Comparison of ENCODE assay signal across 7 mouse cellular contexts in genomic region chr10:23350011-23350911, GRCm38 (mm10). TPM values are rescaled to one million over a fixed set of nuclear protein-coding genes. Genes with fewer than 3 reads are reported as not detected.
DNase-seq lines count a peak whose midpoint lies in the region; ATAC-seq and TF ChIP-seq lines count a peak whose summit lies in the region.

Eya4 (minus strand) TSS chr10:23350786.

- H3K9ac ChIP-seq in embryonic facial prominence, embryonic 14.5 days (ENCODE audit: low read depth, low read length) = peak within 1 kb of the TSS; percentile 81
- peak within 1 kb of the TSS; percentile 62 for H3K9ac ChIP-seq in midbrain, embryonic 13.5 days (replicated peaks)

- H3K27me3 ChIP-seq in C2C12 (ENCODE audit: control insufficient read depth, insufficient read depth, insufficient read length) = no peaks in the 10 kb centered on the region
- 0 out of 2 replicates have a peak, but pooled peaks cover 4% of the 10 kb centered on the region for H3K27me3 ChIP-seq in embryonic facial prominence, embryonic 14.5 days (replicated peaks; ENCODE audit: control insufficient read depth, insufficient read depth, low read length)
- H3K27me3 ChIP-seq in midbrain, embryonic 13.5 days = peaks cover 45% of the 10 kb centered on the region

- intact Hi-C loops in heart, postnatal 10 days (cut with DNase I) = no loop called here
- intact Hi-C loops in left cerebral cortex, adult 2 months (cut with DNase I) = loop anchor here (1.0 kb wide), 1 partner anchor 259 kb away; no protein-coding TSS in a partner anchor

- peak within 1 kb of the TSS; percentile 89 for H3K27ac ChIP-seq in embryonic facial prominence, embryonic 14.5 days (replicated peaks; ENCODE audit: low read depth, low read length)
- H3K27ac ChIP-seq in left cerebral cortex, adult 2 months = no peak within 1 kb of the TSS
- H3K27ac ChIP-seq in midbrain, embryonic 13.5 days = no peak within 1 kb of the TSS

- WGBS in embryonic facial prominence, embryonic 14.5 days = 4% methylated on average over 33 of the region's 79 CpGs
- WGBS in midbrain, embryonic 13.5 days = under 1% methylated on average over 72 of the region's 79 CpGs

- H3ac ChIP-seq in C2C12 (ENCODE audit: control insufficient read depth, insufficient read length, low read depth) = peak within 1 kb of the TSS; percentile 93

- ATAC-seq in embryonic facial prominence, embryonic 14.5 days (ENCODE audit: low read depth) = peak; percentile 82
- peak; percentile 88 for ATAC-seq in midbrain, embryonic 13.5 days

- peak within 1 kb of the TSS; percentile 57 for H3K4me3 ChIP-seq in C2C12 (ENCODE audit: insufficient read depth, poor library complexity, severe bottlenecking)
- H3K4me3 ChIP-seq in embryonic facial prominence, embryonic 14.5 days (ENCODE audit: low read depth, low read length) = peak within 1 kb of the TSS; percentile 65
- H3K4me3 ChIP-seq in left cerebral cortex, adult 2 months = peak within 1 kb of the TSS; percentile 59
- H3K4me3 ChIP-seq in midbrain, embryonic 13.5 days (replicated peaks) = peak within 1 kb of the TSS; percentile 61

- peak; percentile 11 for TF ChIP-seq CTCF in C2C12 (IDR thresholded peaks at IDR 0.05; ENCODE audit: control insufficient read depth, insufficient read depth, insufficient read length)
- TF ChIP-seq CTCF in left cerebral cortex, adult 2 months (IDR thresholded peaks at IDR 0.05) = no peak

- no peaks in the 10 kb centered on the region for H3K9me3 ChIP-seq in embryonic facial prominence, embryonic 14.5 days (ENCODE audit: control insufficient read depth, low read length)
- H3K9me3 ChIP-seq in midbrain, embryonic 13.5 days = no peaks in the 10 kb centered on the region

- peaks cover 10% of the 10 kb centered on the region; the same call in 1 of the 2 replicates for H3K4me1 ChIP-seq in embryonic facial prominence, embryonic 14.5 days (ENCODE audit: control insufficient read depth, insufficient read depth, low read length)
- peaks cover 21% of the 10 kb centered on the region for H3K4me1 ChIP-seq in midbrain, embryonic 13.5 days (replicated peaks)

- peak within 1 kb of the TSS; percentile 86 for H3K4me2 ChIP-seq in embryonic facial prominence, embryonic 14.5 days (ENCODE audit: low read depth, low read length)
- H3K4me2 ChIP-seq in midbrain, embryonic 13.5 days (replicated peaks) = peak within 1 kb of the TSS; percentile 89

- peak; percentile 46 for DNase-seq in ES-CJ7 (ENCODE audit: low read depth, low spot score)
- peak; percentile 72 for DNase-seq in embryonic facial prominence, embryonic 14.5 days (ENCODE audit: low spot score)
- peak; percentile 44 to 46 for DNase-seq in heart, postnatal 10 days
- peak; percentile 43 to 49 for DNase-seq in left cerebral cortex, adult 2 months (ENCODE audit: extremely low spot score in 1 of 2, low spot score in 2 of 2)
- DNase-seq in urinary bladder, postnatal 14 days (ENCODE audit: low spot score) = peak; percentile 37

- H3K79me3 ChIP-seq in C2C12 (ENCODE audit: low read depth) = peaks cover 13% of the 10 kb centered on the region

- peaks cover 42% of the 10 kb centered on the region for H3K79me2 ChIP-seq in C2C12 (ENCODE audit: control insufficient read depth, insufficient read depth)

- H3K36me3 ChIP-seq in C2C12 (ENCODE audit: control insufficient read depth, insufficient read depth) = no peaks in the 10 kb centered on the region
- no peaks in the 10 kb centered on the region for H3K36me3 ChIP-seq in embryonic facial prominence, embryonic 14.5 days (ENCODE audit: control insufficient read depth, insufficient read depth, low read length)
- H3K36me3 ChIP-seq in midbrain, embryonic 13.5 days = no peaks in the 10 kb centered on the region

TF ChIP-seq in C2C12, 6 proteins besides CTCF, POLR2A, EP300 and RAD21:
- TF ChIP-seq MYOD1 (IDR thresholded peaks at IDR 0.05; ENCODE audit: control insufficient read depth, insufficient read length, low read depth) = no peak
- TF ChIP-seq FOSL1 (IDR thresholded peaks at IDR 0.05; ENCODE audit: insufficient read depth, low read length, poor library complexity, severe bottlenecking) = no peak
- no peak for TF ChIP-seq MYOG (IDR thresholded peaks at IDR 0.05; ENCODE audit: control insufficient read depth, extremely low read depth, insufficient read length)
- no peak for TF ChIP-seq CEBPB (IDR thresholded peaks at IDR 0.05; ENCODE audit: low read depth)

RNA-seq across cellular contexts. Expression of gene Eya4, which starts in this region (rescaled TPM):
- 6.2 TPM for polyA plus RNA-seq in C2C12 (2012; fragmentation: generic; extraction: Trizol)
- 11.0 and 12.0 TPM in 2 replicates for polyA plus RNA-seq in embryonic facial prominence, embryonic 14.5 days (2014; fragmentation: Nextera tagmentation; extraction: Ambion mirVana)
- total RNA-seq in heart, postnatal 10 days (2021) = under 1 TPM; 0.26 to 0.32 TPM
- 1 to 10 TPM; 5.1 to 5.3 TPM for total RNA-seq in left cerebral cortex, adult 2 months (2021)
- polyA plus RNA-seq in midbrain, embryonic 13.5 days (2015; fragmentation: Nextera tagmentation; extraction: Ambion mirVana) = 0.67 and 1.1 TPM in 2 replicates

Comparison
In these comparisons a context has a peak if more than half of its experiments do, and no peak if none do; other contexts are left out.
1. RNA of gene Eya4 (total RNA-seq): 5.1 to 5.3 TPM in left cerebral cortex, adult 2 months; 0.26 to 0.32 TPM in heart, postnatal 10 days; every median in the first group is over 4 times any median in the second.
2. Peak in DNase-seq in heart, postnatal 10 days; RNA of the gene not detected or under 1 TPM.
3. Peak in every context shown above with its lines, with median percentiles within 50 percentile points of each other: H3K4me3 ChIP-seq and DNase-seq.